Mouse (Mus musculus) hindbrain, embryonic 16.5 days (tissue): ENCODE results near the gene Rxylt1. TPM values are rescaled to one million over a fixed set of nuclear protein-coding genes. Genes with fewer than 3 reads are reported as not detected.

Experiments
- ATAC-seq: fragments of 200-750 bp; cut with Nextera tagmentation; 2 replicates; pipeline ENCODE4 v1.8.0; 2017; ENCODE audit warnings: moderate TSS enrichment, moderate library complexity
- H3K27ac ChIP-seq: fragments of 300-500 bp; sonication (generic); 2 replicates; pipeline ENCODE4 v1.5.1; 2014; ENCODE audit warnings: low read depth, mild to moderate bottlenecking, control low read depth, low read length, moderate library complexity
- H3K27me3 ChIP-seq: fragments of 300-500 bp; sonication (generic); replicated peaks from 2 replicates; pipeline ENCODE4 v1.6.1; 2014; ENCODE audit warnings: low read length; ENCODE audit not compliant: control insufficient read depth, insufficient read depth
- H3K36me3 ChIP-seq: fragments of 300-500 bp; sonication (generic); 2 replicates; pipeline ENCODE4 v1.6.1; 2014; ENCODE audit warnings: mild to moderate bottlenecking, low read length, moderate library complexity, mixed read lengths; ENCODE audit not compliant: control insufficient read depth, insufficient read depth
- H3K4me1 ChIP-seq: fragments of 300-500 bp; sonication (generic); 2 replicates; pipeline ENCODE4 v1.6.1; 2014; ENCODE audit warnings: low read depth, low read length; ENCODE audit not compliant: control insufficient read depth, insufficient read depth
- H3K4me2 ChIP-seq: fragments of 300-500 bp; sonication (generic); 2 replicates; pipeline ENCODE4 v1.6.1; 2014; ENCODE audit warnings: mild to moderate bottlenecking, low read length, control low read depth, moderate library complexity
- H3K4me3 ChIP-seq: fragments of 300-500 bp; sonication (generic); 2 replicates; pipeline ENCODE4 v1.5.1; 2014; ENCODE audit warnings: mild to moderate bottlenecking, low read length, control low read depth, moderate library complexity
- H3K9ac ChIP-seq: fragments of 300-500 bp; sonication (generic); 2 replicates; pipeline ENCODE4 v1.6.1; 2014; ENCODE audit warnings: low read depth, mild to moderate bottlenecking, control low read depth, low read length, moderate library complexity
- H3K9me3 ChIP-seq: fragments of 300-500 bp; sonication (generic); 2 replicates; pipeline ENCODE4 v1.6.1; 2014; ENCODE audit warnings: mild to moderate bottlenecking, low read length, moderate library complexity; ENCODE audit not compliant: control insufficient read depth
- WGBS: fragments of 180-500 bp; shearing (Covaris S2); extraction: QIAGEN DNeasy Blood & Tissue Kit; methylation state at CpG from one replicate; pipeline ENCODE4 v1.1.7; 2014; 5-methylcytosine and 5-hydroxymethylcytosine counted together
- polyA plus RNA-seq: library from polyadenylated mRNA; unstranded; fragments of >200 nt; fragmentation: Nextera tagmentation; extraction: Ambion mirVana; gene quantifications from 2 replicates; pipeline ENCODE4 v1.2.1, GENCODE M21; 2015

Gene Rxylt1
- 45.2 and 45.6 TPM in 2 replicates for polyA plus RNA-seq

DNA sequence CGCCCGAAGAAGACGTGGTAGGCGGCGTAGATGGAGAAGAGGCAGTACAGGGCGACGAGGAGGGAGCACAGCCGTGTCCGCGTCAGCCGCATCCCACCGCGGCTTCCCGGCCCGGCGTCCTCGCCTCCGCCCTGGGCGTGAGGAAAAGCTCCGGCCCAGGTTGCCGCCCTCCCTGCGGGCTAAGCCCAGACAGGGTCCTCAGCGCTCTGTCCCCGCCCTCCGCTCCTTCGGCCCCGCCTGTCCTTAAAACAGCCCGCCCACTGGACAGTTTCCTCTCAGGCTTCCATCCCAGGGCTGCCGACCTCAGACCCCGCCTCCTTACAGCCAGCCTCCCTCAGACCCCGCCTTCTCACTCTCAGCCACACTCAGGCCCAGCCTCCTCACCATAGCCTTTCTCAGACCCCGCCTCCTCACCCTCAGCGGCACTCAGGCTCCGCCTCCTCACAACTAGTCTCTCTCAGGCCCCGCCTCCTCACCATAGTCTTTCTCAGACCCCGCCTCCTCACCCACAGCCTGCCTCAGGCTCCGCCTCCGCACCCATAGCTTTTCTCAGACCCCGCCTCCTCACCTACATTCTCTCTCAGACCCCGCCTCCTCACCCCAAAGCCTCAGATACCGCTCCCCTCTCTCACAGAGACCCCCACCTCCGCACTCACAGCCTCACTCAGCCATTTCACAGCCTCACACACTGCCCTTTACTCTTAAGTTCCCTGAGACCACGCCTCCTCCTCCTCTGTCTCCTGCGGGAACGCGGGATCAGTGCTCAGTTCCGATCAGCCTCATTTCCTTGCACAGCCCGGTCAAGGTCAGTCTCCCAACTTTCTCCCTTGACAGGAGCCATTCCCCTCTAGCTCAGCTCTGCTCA, at the start of gene Rxylt1:
Gene Rxylt1, minus strand, starts transcription at position 392 of the 865 bp plus-strand sequence.
- Histone ChIP-seq H3K4me2 (peak within 1 kb of the TSS; percentile 93), H3K36me3 (0 out of 2 replicates have a peak, but pooled peaks cover 2% of the 10 kb centered on the region), H3K9me3 (no peaks in the 10 kb centered on the region), H3K4me3 (peak within 1 kb of the TSS; percentile 74), H3K27ac (peak within 1 kb of the TSS; percentile 89), H3K4me1 (peaks cover 10% of the 10 kb centered on the region), H3K27me3 (no peaks in the 10 kb centered on the region), H3K9ac (peak within 1 kb of the TSS; percentile 90)
- ATAC-seq: peak; percentile 98
- under 1% methylated on average over 43 of the region's 48 CpGs for WGBS

DNA sequence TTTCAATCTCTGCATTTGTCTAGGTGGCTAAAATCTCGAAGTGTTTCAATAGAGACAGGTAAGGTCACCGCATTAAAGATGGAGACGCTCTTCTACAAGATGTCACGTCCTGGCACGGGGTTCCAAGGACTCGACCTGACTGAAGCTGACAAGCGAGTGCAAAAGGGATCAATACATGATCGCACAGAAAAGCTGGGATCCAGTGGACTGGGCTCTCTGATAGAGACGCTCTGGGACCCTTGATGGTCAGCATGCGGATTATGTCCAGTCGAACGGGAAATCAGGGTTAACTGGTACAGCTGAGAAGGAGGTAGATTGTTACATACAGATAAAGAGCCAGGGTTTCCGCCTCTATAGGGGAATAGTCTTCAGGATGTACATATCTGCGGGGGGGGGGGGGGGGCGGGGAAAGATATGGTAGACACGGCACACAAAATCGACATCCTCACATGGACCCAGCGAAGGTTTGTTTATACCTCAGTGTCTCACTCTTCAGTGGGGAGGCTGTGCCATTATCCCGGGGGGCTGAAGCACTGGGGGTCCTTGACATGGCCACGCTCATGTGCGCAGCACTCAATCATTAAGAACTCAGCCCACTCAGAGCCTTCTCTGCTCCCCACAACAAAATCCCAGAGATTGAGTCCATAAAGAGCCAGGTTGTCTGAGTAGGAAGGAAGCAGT, 24.3 kb upstream of the Rxylt1 start:
- H3K4me2 ChIP-seq: peak overlapping the region; percentile 56
- no peaks in the 10 kb centered on the region for H3K27me3 ChIP-seq
- peak overlapping the region; percentile 44 for H3K9ac ChIP-seq
- ATAC-seq: no peak
- no peak overlapping the region for H3K27ac ChIP-seq
- H3K9me3 ChIP-seq: no peaks in the 10 kb centered on the region
- H3K4me3 ChIP-seq: peak overlapping the region; percentile 28
- no peaks in the 10 kb centered on the region for H3K36me3 ChIP-seq
- H3K4me1 ChIP-seq: peaks cover 7% of the 10 kb centered on the region
- WGBS: 68% methylated on average over 19 of the region's 21 CpGs

DNA sequence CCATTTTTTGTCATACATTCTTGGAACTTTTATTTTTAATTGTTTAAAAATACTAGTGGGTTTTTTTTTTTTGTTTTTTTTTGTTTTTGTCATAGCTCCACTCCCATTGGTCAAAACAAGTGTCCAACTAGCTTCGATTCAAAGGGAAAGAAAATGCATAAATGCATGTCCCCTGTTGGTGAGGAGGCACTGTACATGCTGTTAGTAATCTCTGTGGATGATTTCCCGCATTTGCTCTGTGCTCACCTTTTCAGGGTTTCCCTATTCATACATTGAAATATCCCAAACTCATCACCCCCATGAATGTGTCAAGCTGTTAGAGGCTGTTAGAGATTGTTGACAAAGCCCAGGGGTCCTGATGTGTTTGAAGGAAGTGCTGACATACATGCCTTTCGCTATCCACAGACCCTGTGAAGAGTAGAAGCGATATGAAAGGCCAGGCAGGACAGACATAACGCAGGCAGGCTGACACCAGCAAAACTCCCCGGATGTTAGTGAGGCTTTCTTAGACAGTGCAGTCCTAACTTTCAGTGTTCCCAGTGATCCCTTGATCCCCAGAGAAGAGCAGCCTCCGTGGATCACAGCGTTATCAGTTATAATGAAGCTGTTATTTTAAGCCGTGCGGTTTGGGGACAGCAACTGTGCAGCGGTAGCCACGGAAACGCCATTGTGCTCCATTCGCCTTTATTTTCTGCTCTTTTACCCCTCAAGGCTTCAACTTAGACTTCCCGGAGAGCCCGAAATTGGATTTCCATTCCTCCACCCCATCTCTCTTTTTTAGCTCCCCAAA, 23.5 kb upstream of the Rxylt1 start:
- Histone ChIP-seq H3K9ac (peak overlapping the region; percentile 44), H3K27ac (no peak overlapping the region), H3K9me3 (no peaks in the 10 kb centered on the region), H3K27me3 (no peaks in the 10 kb centered on the region), H3K4me1 (peaks cover 7% of the 10 kb centered on the region), H3K36me3 (no peaks in the 10 kb centered on the region), H3K4me2 (peak overlapping the region; percentile 56), H3K4me3 (peak overlapping the region; percentile 28)
- 0 out of 2 replicates have a peak, but pooled peaks have one; percentile 40 for ATAC-seq
- WGBS: 16% methylated on average over 16 of the region's 16 CpGs

DNA sequence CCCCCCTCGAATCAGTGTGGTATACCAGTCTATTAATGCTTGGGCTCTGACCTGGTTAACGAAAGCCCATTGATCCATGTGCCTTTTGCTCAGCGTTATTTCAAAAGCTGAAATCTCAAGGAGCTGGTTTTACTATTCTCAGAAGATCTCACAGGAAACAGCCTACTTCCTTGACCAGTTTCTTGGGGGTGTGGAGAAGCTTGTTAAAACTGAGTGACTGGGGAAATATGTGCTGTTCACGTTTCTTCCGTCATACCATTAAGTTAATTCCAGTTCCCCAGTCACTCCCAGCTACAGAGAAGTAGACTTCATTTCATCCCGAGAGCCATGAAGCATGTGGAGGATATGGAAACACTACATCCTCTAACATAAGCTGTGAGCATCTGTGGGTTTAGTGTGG, 22.3 kb upstream of the Rxylt1 start:
- Histone ChIP-seq H3K4me3 (no peak overlapping the region), H3K27me3 (no peaks in the 10 kb centered on the region), H3K36me3 (no peaks in the 10 kb centered on the region), H3K9ac (no peak overlapping the region), H3K9me3 (no peaks in the 10 kb centered on the region), H3K4me2 (no peak overlapping the region), H3K4me1 (peaks cover 7% of the 10 kb centered on the region), H3K27ac (no peak overlapping the region)
- ATAC-seq: no peak
- WGBS: 77% methylated on average over 6 of the region's 6 CpGs

DNA sequence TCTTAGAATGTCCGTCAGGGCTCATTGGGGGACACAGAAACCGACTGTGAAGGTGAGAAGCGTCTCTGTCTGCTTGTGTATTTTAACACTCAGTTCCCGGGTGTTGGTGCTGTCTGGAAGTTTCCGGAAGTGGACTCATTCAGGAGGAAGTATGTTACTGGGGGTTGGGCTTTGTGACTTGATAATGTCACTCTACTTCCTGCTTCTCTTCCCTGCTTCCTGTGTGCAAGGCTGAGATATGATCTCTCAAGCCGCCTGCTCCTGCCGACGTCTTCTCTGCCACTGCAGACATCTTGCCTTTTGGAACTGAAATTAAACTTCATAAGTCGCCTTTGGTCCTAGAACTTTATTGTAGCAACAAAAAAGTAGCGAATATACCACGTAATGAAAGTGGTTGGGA, 19.5 kb upstream of the Rxylt1 start:
- no peak overlapping the region for H3K4me3 ChIP-seq
- WGBS: 93% methylated on average over 11 of the region's 11 CpGs
- H3K27ac ChIP-seq: no peak overlapping the region
- H3K27me3 ChIP-seq: no peaks in the 10 kb centered on the region
- no peak overlapping the region for H3K4me2 ChIP-seq
- no peak for ATAC-seq
- no peaks in the 10 kb centered on the region for H3K36me3 ChIP-seq
- no peaks in the 10 kb centered on the region for H3K9me3 ChIP-seq
- no peak overlapping the region for H3K9ac ChIP-seq
- peaks cover 7% of the 10 kb centered on the region for H3K4me1 ChIP-seq

DNA sequence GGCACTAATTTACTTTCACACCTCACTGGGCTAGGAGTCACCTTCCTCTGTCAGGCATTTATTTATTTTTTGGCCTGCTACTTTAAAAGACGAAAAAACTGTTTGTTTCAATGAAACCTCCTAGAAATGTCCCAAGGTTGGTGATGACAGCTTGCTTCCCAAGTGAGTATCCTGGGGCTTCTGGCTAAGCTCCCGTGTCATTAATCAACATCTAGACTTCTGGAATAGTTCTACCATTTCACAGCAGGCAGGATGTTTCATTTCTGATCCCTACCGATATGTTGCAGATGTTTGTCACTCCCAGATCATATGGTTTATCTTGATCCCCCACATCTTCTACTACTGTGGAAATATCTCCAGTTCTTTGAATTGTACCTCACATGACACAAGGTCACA, 9.5 kb upstream of the Rxylt1 start:
- H3K36me3 ChIP-seq: no peaks in the 10 kb centered on the region
- H3K27ac ChIP-seq: no peak overlapping the region
- H3K27me3 ChIP-seq: no peaks in the 10 kb centered on the region
- H3K4me2 ChIP-seq: no peak overlapping the region
- H3K4me1 ChIP-seq: no peaks in the 10 kb centered on the region
- no peak overlapping the region for H3K4me3 ChIP-seq
- 60% methylated on average over 3 of the region's 3 CpGs for WGBS
- H3K9me3 ChIP-seq: no peaks in the 10 kb centered on the region
- ATAC-seq: no peak
- H3K9ac ChIP-seq: no peak overlapping the region

DNA sequence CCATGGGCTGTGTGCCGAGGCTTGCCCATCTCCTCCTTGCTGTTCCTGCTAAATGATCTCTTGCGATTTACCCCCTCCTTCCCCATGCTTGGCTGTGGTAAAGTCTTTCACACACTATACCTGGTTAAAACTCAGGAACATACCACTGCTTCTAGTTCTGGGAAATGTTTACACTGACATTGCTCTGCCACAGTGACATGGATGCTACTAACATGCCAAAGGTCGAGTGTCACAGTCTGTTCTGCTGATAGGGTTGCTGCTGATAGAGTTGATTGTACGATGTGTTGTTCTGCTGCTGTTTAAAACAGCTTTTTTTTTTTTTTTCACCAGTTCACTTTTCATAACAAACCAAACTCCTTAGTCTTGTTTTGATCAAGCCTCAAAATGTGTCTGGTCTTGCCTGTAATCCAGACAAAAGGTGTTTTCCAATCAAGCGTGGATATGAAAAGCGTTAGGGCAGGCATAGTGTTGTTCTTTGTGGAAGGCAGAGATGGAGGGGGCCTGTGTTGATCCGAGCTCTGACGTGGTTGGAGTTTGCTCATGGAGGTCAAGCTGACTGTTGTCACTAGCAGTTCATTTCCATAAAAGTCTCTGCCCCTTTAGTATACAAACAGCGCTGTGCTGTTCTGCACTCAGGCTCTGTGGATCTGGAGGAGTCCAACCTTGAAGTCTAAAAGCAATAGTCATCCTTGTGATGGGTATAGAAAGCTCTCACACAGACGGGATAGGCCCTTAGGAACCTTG, 8.9 kb upstream of the Rxylt1 start:
- Histone ChIP-seq H3K4me2 (no peak overlapping the region), H3K9me3 (no peaks in the 10 kb centered on the region), H3K36me3 (no peaks in the 10 kb centered on the region), H3K4me1 (no peaks in the 10 kb centered on the region), H3K9ac (no peak overlapping the region), H3K4me3 (no peak overlapping the region), H3K27me3 (no peaks in the 10 kb centered on the region), H3K27ac (no peak overlapping the region)
- ATAC-seq: peak; percentile 45; the same call in 1 of the 2 replicates
- 65% methylated on average over 10 of the region's 10 CpGs for WGBS

DNA sequence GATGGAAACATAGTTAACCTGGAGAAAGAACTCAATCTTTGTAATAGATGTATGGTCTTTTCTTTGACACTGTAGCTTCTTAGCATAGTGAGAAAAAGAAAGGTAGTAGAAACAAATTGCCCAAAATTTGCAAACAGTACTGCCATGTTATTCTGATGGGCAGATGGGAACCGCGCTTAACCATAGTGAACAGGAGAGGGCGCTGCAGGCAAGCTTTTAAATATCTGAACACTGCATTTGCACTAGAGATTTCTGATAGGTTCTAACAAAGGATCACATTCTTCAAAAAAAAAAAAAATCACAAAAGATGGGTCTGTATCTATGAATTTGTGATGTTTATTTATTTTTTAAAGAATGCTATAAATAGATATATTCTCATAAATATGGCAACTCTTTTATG, 8.2 kb upstream of the Rxylt1 start:
- WGBS: 2% methylated on average over 3 of the region's 3 CpGs
- no peaks in the 10 kb centered on the region for H3K36me3 ChIP-seq
- no peaks in the 10 kb centered on the region for H3K9me3 ChIP-seq
- H3K27me3 ChIP-seq: no peaks in the 10 kb centered on the region
- H3K27ac ChIP-seq: no peak overlapping the region
- peak; percentile 80; the same call in 1 of the 2 replicates for ATAC-seq
- H3K4me2 ChIP-seq: no peak overlapping the region
- H3K4me1 ChIP-seq: no peaks in the 10 kb centered on the region
- no peak overlapping the region for H3K9ac ChIP-seq
- no peak overlapping the region for H3K4me3 ChIP-seq
